Mouse (Mus musculus): ENCODE data around the gene Gpr153.

DNA sequence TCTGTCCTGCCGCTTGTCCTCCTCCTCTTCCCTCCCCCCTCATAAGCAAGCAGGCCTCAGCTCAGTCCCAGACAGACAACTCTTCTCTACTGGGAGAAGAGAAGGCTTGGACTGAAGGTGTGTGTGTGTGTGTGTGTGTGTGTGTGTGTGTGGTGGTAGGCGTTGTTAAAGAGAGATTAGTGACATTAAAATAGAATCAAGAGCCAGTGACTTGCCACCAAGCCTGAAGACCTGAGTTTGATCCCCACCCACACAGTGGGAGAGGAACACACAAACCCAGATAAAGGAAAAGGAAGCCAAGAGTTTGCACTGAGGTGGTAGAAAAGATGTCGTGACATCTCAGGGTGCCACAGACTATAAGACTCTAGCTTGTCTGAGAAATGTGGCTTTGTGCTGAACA is 26.8 kb upstream of the Gpr153 start:
- no peak for TF ChIP-seq CTCF (conservative IDR thresholded peaks at IDR 0.05 in 1 of 2, IDR thresholded peaks at IDR 0.05 in 1 of 2; ENCODE audit: low read depth in 2 of 2, low read length in 2 of 2)
- no peak for TF ChIP-seq SIN3A (IDR thresholded peaks at IDR 0.05; ENCODE audit: low read length)
- TF ChIP-seq E2F4 (IDR thresholded peaks at IDR 0.05; ENCODE audit: insufficient replicate concordance, low read depth, low read length), result no peak
- TF ChIP-seq POLR2A (IDR thresholded peaks at IDR 0.05; ENCODE audit: low read depth, low read length), result no peak
- no peak for TF ChIP-seq MAX (IDR thresholded peaks at IDR 0.05; ENCODE audit: low read length)
- no peak for TF ChIP-seq ZC3H11A (IDR thresholded peaks at IDR 0.05; ENCODE audit: low read depth, low read length)
- no peak for TF ChIP-seq RCOR1 (conservative IDR thresholded peaks at IDR 0.05; ENCODE audit: low read depth, low read length)
- TF ChIP-seq ELF1 (IDR thresholded peaks at IDR 0.05; ENCODE audit: low read depth, low read length), result no peak
- no peak for TF ChIP-seq MAFK (IDR thresholded peaks at IDR 0.05; ENCODE audit: insufficient replicate concordance, low read length)

Measured in CH12.LX (cell line).